Mouse (Mus musculus): ENCODE data around the gene Tenm4. TPM values are rescaled to one million over a fixed set of nuclear protein-coding genes. Genes with fewer than 3 reads are reported as not detected.

Tenm4 gene
- 28.1 and 28.9 TPM in 2 replicates for polyA plus RNA-seq (2014; fragmentation: Nextera tagmentation; extraction: Ambion mirVana)

DNA sequence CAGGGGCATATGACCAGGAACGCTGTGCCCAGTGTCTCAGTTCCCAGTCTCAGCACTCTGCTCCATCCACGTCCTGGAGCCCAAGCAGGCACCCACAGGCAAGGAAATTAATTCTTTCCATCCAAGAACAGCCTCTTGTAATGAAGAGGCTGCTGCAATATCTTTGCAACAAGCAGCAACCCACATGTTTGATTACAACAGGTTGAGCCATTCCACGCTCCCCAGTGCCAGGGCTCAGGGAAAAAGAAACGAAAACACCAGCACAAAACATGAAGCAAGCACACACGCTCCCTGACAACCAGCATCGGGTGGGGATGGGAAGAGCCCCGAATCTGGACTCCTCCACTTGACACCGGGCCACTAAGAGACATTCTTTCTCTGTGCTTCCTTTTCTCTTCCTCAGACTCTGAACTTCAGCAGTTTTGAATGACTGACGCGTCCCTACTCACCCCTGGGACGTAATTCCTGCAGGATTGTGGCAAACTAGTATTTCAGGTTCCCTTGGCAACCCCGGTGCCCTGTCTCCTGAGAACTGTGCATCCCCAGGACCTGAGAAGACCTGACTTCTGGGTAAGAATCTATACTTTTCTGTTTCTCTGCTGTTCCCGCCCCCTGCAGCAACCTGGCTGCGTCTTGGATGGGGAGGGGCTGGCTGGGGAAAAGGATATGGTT is at the start of gene Tenm4:
Tenm4 (plus strand) TSS at position 323 of the 672 bp plus-strand sequence.
- H3K9ac ChIP-seq (replicated peaks; ENCODE audit: low read length): no peak within 1 kb of the TSS
- no peak within 1 kb of the TSS for H3K4me2 ChIP-seq (ENCODE audit: low read depth, low read length)
- H3K36me3 ChIP-seq (replicated peaks; ENCODE audit: control insufficient read depth, insufficient read depth, low read depth, low read length): no peaks in the 10 kb centered on the region
- no peak within 1 kb of the TSS for H3K27ac ChIP-seq (replicated peaks; ENCODE audit: low read depth, low read length)
- 38% methylated on average over 14 of the region's 14 CpGs for WGBS
- H3K4me1 ChIP-seq (ENCODE audit: control insufficient read depth, insufficient read depth, low read length): no peaks in the 10 kb centered on the region
- H3K4me3 ChIP-seq (ENCODE audit: low read depth, low read length): no peak within 1 kb of the TSS
- H3K9me3 ChIP-seq (replicated peaks; ENCODE audit: control insufficient read depth, low read length): no peaks in the 10 kb centered on the region
- H3K27me3 ChIP-seq (ENCODE audit: control insufficient read depth, insufficient read depth, low read length): no peaks in the 10 kb centered on the region
- ATAC-seq (replicated peaks; ENCODE audit: insufficient number of reproducible peaks, low FRiP score, low TSS enrichment, low read depth) (no peak), DNase-seq (ENCODE audit: low spot score) (peak; percentile 18)

DNA sequence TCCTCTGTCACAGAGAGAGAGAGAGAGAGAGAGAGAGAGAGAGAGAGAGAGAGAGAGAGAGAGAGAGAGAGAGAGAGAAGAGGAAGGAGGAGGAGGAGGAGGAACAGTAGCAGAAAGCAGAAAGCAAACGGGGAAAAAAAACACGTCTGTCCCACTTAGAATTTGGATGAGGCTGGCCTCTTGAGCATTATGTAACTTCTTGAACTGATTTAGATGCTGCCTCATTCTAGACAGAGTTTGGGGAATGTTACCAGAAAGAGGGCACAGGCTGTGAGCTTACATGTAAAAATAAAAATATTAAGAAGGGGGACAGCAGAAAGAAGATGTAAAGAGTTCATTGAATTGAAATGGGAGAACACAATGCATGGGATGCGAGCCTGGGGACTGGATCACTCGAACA is 40.3 kb upstream of the Tenm4 start:
- no peaks in the 10 kb centered on the region for H3K9me3 ChIP-seq (replicated peaks; ENCODE audit: control insufficient read depth, low read length)
- H3K4me1 ChIP-seq (ENCODE audit: control insufficient read depth, insufficient read depth, low read length): no peaks in the 10 kb centered on the region
- no peak overlapping the region for H3K4me2 ChIP-seq (ENCODE audit: low read depth, low read length)
- ATAC-seq (replicated peaks; ENCODE audit: insufficient number of reproducible peaks, low FRiP score, low TSS enrichment, low read depth) (no peak), DNase-seq (ENCODE audit: low spot score) (no peak)
- no peak overlapping the region for H3K4me3 ChIP-seq (ENCODE audit: low read depth, low read length)
- H3K36me3 ChIP-seq (replicated peaks; ENCODE audit: control insufficient read depth, insufficient read depth, low read depth, low read length): no peaks in the 10 kb centered on the region
- 47% methylated on average over 4 of the region's 4 CpGs for WGBS
- H3K27me3 ChIP-seq (ENCODE audit: control insufficient read depth, insufficient read depth, low read length): no peaks in the 10 kb centered on the region
- no peak overlapping the region for H3K9ac ChIP-seq (replicated peaks; ENCODE audit: low read length)
- no peak overlapping the region for H3K27ac ChIP-seq (replicated peaks; ENCODE audit: low read depth, low read length)

DNA sequence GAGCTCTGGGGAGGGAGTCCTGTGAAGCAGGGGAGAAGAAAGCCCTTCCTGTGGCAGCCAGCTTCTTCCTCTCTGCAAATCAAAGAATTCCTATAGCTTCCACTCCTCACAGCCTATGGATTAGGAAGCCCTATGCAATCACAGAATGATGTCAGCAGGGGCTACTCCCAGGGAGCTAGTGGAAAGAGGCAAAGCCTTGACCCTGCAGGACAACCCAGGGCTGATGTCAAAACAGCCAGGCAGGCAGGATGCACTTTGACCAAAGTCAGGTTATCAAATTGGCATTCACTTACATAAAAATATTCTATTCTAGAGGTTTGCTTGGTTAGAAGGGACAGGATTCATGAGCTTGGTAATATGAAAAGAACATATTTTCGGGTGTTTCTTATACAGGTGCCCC is 39.9 kb upstream of the Tenm4 start:
- H3K27ac ChIP-seq (replicated peaks; ENCODE audit: low read depth, low read length): no peak overlapping the region
- no peaks in the 10 kb centered on the region for H3K9me3 ChIP-seq (replicated peaks; ENCODE audit: control insufficient read depth, low read length)
- DNase-seq (ENCODE audit: low spot score): no peak
- ATAC-seq (replicated peaks; ENCODE audit: insufficient number of reproducible peaks, low FRiP score, low TSS enrichment, low read depth): no peak
- H3K27me3 ChIP-seq (ENCODE audit: control insufficient read depth, insufficient read depth, low read length): no peaks in the 10 kb centered on the region
- no peak overlapping the region for H3K4me3 ChIP-seq (ENCODE audit: low read depth, low read length)
- H3K4me1 ChIP-seq (ENCODE audit: control insufficient read depth, insufficient read depth, low read length): no peaks in the 10 kb centered on the region
- 90% methylated on average over 1 of the region's 1 CpGs for WGBS
- no peak overlapping the region for H3K9ac ChIP-seq (replicated peaks; ENCODE audit: low read length)
- H3K4me2 ChIP-seq (ENCODE audit: low read depth, low read length): no peak overlapping the region
- H3K36me3 ChIP-seq (replicated peaks; ENCODE audit: control insufficient read depth, insufficient read depth, low read depth, low read length): no peaks in the 10 kb centered on the region

DNA sequence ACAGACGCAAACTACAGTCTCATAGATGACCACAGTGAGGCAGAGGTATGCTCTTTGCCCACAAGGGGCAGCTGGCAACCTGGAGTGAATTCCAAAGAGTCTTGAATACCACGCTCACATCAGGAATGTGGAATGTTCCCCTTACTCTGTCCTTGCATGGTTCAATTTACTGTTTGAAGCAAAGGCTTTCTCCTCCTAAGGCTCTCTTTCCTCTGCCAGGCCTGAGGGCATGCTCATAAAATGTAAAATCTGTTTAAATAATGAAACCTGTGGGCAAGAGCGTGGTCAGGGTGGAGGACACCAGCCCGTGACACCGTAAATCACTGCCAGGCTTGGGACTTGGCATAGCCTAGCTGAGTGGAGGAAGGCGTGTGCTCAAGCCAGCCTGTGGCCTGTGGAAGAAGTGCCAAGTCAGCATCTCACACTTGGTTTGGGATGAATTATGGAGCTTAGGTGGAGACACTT is 34.5 kb upstream of the Tenm4 start:
- Histone ChIP-seq H3K9ac (replicated peaks; ENCODE audit: low read length) (no peak overlapping the region), H3K4me3 (ENCODE audit: low read depth, low read length) (no peak overlapping the region), H3K36me3 (replicated peaks; ENCODE audit: control insufficient read depth, insufficient read depth, low read depth, low read length) (no peaks in the 10 kb centered on the region), H3K4me2 (ENCODE audit: low read depth, low read length) (no peak overlapping the region), H3K9me3 (replicated peaks; ENCODE audit: control insufficient read depth, low read length) (no peaks in the 10 kb centered on the region), H3K27me3 (ENCODE audit: control insufficient read depth, insufficient read depth, low read length) (no peaks in the 10 kb centered on the region), H3K4me1 (ENCODE audit: control insufficient read depth, insufficient read depth, low read length) (no peaks in the 10 kb centered on the region), H3K27ac (replicated peaks; ENCODE audit: low read depth, low read length) (no peak overlapping the region)
- ATAC-seq (replicated peaks; ENCODE audit: insufficient number of reproducible peaks, low FRiP score, low TSS enrichment, low read depth) (no peak), DNase-seq (ENCODE audit: low spot score) (no peak)
- WGBS: 84% methylated on average over 6 of the region's 6 CpGs

DNA sequence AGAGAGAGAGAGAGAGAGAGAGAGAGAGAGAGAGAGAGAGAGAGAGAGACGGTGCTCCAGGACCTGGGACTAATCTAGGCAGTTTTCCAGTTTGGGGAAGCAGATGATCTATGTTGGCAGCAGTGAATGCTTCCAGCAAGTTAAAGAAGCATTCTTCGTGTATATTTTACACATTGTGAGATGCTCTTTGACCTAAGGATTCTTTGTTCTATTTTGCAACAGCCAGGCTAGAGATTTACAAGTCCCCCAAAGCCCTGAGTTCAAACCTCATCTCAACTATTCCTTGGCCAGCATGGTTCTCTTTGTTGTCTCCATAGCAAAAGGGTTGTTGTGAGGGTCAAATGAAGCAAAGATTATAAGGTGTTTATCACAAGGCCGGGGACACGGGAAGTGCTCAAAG is 29.2 kb upstream of the Tenm4 start:
- no peak overlapping the region for H3K4me3 ChIP-seq (ENCODE audit: low read depth, low read length)
- DNase-seq (ENCODE audit: low spot score): no peak
- no peak overlapping the region for H3K27ac ChIP-seq (replicated peaks; ENCODE audit: low read depth, low read length)
- ATAC-seq (replicated peaks; ENCODE audit: insufficient number of reproducible peaks, low FRiP score, low TSS enrichment, low read depth): no peak
- H3K4me1 ChIP-seq (ENCODE audit: control insufficient read depth, insufficient read depth, low read length): no peaks in the 10 kb centered on the region
- WGBS: 79% methylated on average over 4 of the region's 4 CpGs
- no peaks in the 10 kb centered on the region for H3K36me3 ChIP-seq (replicated peaks; ENCODE audit: control insufficient read depth, insufficient read depth, low read depth, low read length)
- H3K4me2 ChIP-seq (ENCODE audit: low read depth, low read length): no peak overlapping the region
- H3K27me3 ChIP-seq (ENCODE audit: control insufficient read depth, insufficient read depth, low read length): no peaks in the 10 kb centered on the region
- no peaks in the 10 kb centered on the region for H3K9me3 ChIP-seq (replicated peaks; ENCODE audit: control insufficient read depth, low read length)
- no peak overlapping the region for H3K9ac ChIP-seq (replicated peaks; ENCODE audit: low read length)

DNA sequence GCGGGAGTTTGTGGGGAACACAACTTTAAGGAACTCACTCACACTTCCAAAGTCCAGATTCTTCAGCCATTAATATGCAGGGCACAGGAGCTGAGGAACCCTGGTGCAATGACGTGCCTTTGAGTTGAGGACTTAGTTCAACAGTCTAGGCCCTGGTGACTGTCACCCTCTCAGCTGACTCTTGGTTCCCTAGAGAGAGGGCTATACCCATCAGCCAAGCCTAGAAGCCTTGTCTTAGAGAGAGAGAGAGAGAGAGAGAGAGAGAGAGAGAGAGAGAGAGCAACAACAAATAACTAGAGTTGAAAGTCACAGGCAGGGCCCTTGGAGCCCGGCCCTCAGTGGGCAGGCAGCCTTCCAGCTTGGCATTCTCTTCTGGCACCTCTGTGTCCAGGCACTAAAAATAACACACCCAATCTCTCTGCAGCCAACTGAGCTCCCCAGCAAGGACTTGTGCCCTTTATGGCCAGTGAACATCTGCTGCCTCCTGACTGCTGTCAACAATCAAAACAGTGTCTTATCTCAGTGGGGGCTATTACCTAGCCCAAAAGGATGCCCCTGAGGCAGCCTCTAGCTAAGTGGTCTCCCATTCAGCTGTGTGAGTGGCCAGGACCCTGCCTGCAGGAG is 28.0 kb upstream of the Tenm4 start:
- Histone ChIP-seq H3K36me3 (replicated peaks; ENCODE audit: control insufficient read depth, insufficient read depth, low read depth, low read length) (no peaks in the 10 kb centered on the region), H3K4me3 (ENCODE audit: low read depth, low read length) (no peak overlapping the region), H3K9me3 (replicated peaks; ENCODE audit: control insufficient read depth, low read length) (no peaks in the 10 kb centered on the region), H3K4me2 (ENCODE audit: low read depth, low read length) (no peak overlapping the region), H3K9ac (replicated peaks; ENCODE audit: low read length) (no peak overlapping the region), H3K27ac (replicated peaks; ENCODE audit: low read depth, low read length) (no peak overlapping the region), H3K27me3 (ENCODE audit: control insufficient read depth, insufficient read depth, low read length) (no peaks in the 10 kb centered on the region), H3K4me1 (ENCODE audit: control insufficient read depth, insufficient read depth, low read length) (no peaks in the 10 kb centered on the region)
- DNase-seq (ENCODE audit: low spot score) (no peak), ATAC-seq (replicated peaks; ENCODE audit: insufficient number of reproducible peaks, low FRiP score, low TSS enrichment, low read depth) (no peak)
- 83% methylated on average over 3 of the region's 3 CpGs for WGBS

DNA sequence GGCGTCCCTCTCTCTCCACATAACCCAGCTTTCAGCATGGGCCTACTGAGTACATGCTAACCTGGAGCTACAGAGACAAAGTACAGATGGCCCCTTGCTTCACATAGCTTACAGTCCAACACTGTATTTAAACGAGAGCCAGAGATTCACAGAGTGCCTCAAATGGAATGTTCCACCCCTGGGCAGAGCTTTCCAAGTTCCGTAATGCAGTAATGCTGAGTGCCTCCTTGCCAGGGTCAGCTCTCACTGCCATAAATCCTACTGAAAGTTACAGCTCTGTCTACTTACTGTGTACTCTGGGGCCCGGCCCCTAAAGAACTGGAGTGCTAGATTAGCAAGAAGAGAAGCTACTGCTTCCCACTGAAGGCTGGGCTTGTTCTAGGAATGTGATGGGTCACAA is 23.6 kb upstream of the Tenm4 start:
- H3K27ac ChIP-seq (replicated peaks; ENCODE audit: low read depth, low read length): no peak overlapping the region
- H3K4me3 ChIP-seq (ENCODE audit: low read depth, low read length): no peak overlapping the region
- DNase-seq (ENCODE audit: low spot score): no peak
- H3K4me1 ChIP-seq (ENCODE audit: control insufficient read depth, insufficient read depth, low read length): no peaks in the 10 kb centered on the region
- WGBS: 86% methylated on average over 4 of the region's 4 CpGs
- H3K9me3 ChIP-seq (replicated peaks; ENCODE audit: control insufficient read depth, low read length): no peaks in the 10 kb centered on the region
- no peak overlapping the region for H3K4me2 ChIP-seq (ENCODE audit: low read depth, low read length)
- H3K27me3 ChIP-seq (ENCODE audit: control insufficient read depth, insufficient read depth, low read length): no peaks in the 10 kb centered on the region
- no peaks in the 10 kb centered on the region for H3K36me3 ChIP-seq (replicated peaks; ENCODE audit: control insufficient read depth, insufficient read depth, low read depth, low read length)
- no peak overlapping the region for H3K9ac ChIP-seq (replicated peaks; ENCODE audit: low read length)
- ATAC-seq (replicated peaks; ENCODE audit: insufficient number of reproducible peaks, low FRiP score, low TSS enrichment, low read depth): no peak

DNA sequence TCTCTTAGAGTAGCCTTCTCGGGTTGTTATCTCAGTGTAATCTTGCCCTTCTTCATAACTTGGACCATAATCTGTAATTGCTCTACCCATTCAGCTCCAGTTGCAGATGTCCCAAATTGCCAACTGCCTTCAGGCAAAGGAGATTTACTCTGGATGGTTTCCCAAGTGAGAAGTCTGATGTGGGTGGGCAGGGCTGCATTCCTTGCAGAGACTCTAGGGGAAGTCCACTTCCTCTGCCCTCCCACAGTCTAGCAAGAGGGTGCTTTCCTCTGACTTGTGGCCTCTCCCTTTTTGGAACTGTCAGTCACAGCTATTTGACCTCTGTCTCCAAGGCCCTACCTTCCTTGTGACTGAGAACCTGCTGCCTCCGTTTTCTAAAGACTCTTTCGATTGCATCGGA is 22.9 kb upstream of the Tenm4 start:
- ATAC-seq (replicated peaks; ENCODE audit: insufficient number of reproducible peaks, low FRiP score, low TSS enrichment, low read depth): no peak
- no peak for DNase-seq (ENCODE audit: low spot score)
- 68% methylated on average over 4 of the region's 4 CpGs for WGBS

More for the DNA sequence above, 22.9 kb upstream of the Tenm4 start:
- no peak overlapping the region for H3K27ac ChIP-seq (replicated peaks; ENCODE audit: low read depth, low read length)
- H3K9me3 ChIP-seq (replicated peaks; ENCODE audit: control insufficient read depth, low read length): no peaks in the 10 kb centered on the region
- no peak overlapping the region for H3K9ac ChIP-seq (replicated peaks; ENCODE audit: low read length)
- no peaks in the 10 kb centered on the region for H3K27me3 ChIP-seq (ENCODE audit: control insufficient read depth, insufficient read depth, low read length)
- H3K4me3 ChIP-seq (ENCODE audit: low read depth, low read length): no peak overlapping the region
- H3K4me2 ChIP-seq (ENCODE audit: low read depth, low read length): no peak overlapping the region
- no peaks in the 10 kb centered on the region for H3K36me3 ChIP-seq (replicated peaks; ENCODE audit: control insufficient read depth, insufficient read depth, low read depth, low read length)
- no peaks in the 10 kb centered on the region for H3K4me1 ChIP-seq (ENCODE audit: control insufficient read depth, insufficient read depth, low read length)

Data from embryonic facial prominence, embryonic 11.5 days (tissue).